Mouse (Mus musculus) C2C12 (cell line): ENCODE measurements around the gene Pds5a. TPM values are rescaled to one million over a fixed set of nuclear protein-coding genes. Genes with fewer than 3 reads are reported as not detected.
"Not testable (repeated sequence)": the region's sequence is repeated elsewhere in the genome, so short reads cannot be mapped to it uniquely, and the experiment has no call there.

ENCODE experiments used
- H3K27me3 ChIP-seq: one replicate; pipeline ENCODE4 v1.6.1; 2011; ENCODE audit not compliant: control insufficient read depth, insufficient read depth, insufficient read length
- H3K36me3 ChIP-seq: one replicate; pipeline ENCODE4 v1.6.1; 2011; ENCODE audit not compliant: control insufficient read depth, insufficient read depth
- H3K4me3 ChIP-seq: one replicate; pipeline ENCODE4 v1.5.1; 2011; ENCODE audit warnings: mild to moderate bottlenecking, control low read depth; ENCODE audit not compliant: poor library complexity, insufficient read depth, severe bottlenecking
- H3K79me2 ChIP-seq: one replicate; pipeline ENCODE4 v1.6.1; 2011; ENCODE audit not compliant: control insufficient read depth, insufficient read depth
- H3K79me3 ChIP-seq: one replicate; pipeline ENCODE4 v1.6.1; 2011; ENCODE audit warnings: low read depth, control low read depth
- H3ac ChIP-seq: one replicate; pipeline ENCODE3; 2011; ENCODE audit warnings: low read depth; ENCODE audit not compliant: control insufficient read depth, insufficient read length
- CEBPB ChIP-seq: IDR thresholded peaks from one replicate; pipeline ENCODE4 v1.6.1; 2011; ENCODE audit warnings: low read depth, mild to moderate bottlenecking, control low read depth, moderate library complexity
- CTCF ChIP-seq: IDR thresholded peaks from one replicate; pipeline ENCODE4 v1.5.1; 2011; ENCODE audit not compliant: control insufficient read depth, insufficient read depth, insufficient read length
- FOSL1 ChIP-seq: IDR thresholded peaks from one replicate; pipeline ENCODE4 v1.8.0; 2011; ENCODE audit warnings: mild to moderate bottlenecking, low read length; ENCODE audit not compliant: poor library complexity, insufficient read depth, severe bottlenecking
- MAX ChIP-seq: IDR thresholded peaks from one replicate; pipeline ENCODE4 v1.6.1; 2011; ENCODE audit warnings: mild to moderate bottlenecking, control low read depth
- MYOD1 ChIP-seq: IDR thresholded peaks from one replicate; pipeline ENCODE4 v1.6.1; 2011; ENCODE audit warnings: low read depth; ENCODE audit not compliant: control insufficient read depth, insufficient read length
- MYOG ChIP-seq: IDR thresholded peaks from one replicate; pipeline ENCODE4 v1.6.1; 2011; ENCODE audit not compliant: control insufficient read depth, insufficient read length; ENCODE audit errors: extremely low read depth
- USF1 ChIP-seq: IDR thresholded peaks from one replicate; pipeline ENCODE4 v1.6.1; 2011; ENCODE audit warnings: low read depth, mild to moderate bottlenecking, control low read depth, moderate library complexity
- polyA plus RNA-seq: library from polyadenylated mRNA; unstranded; fragments of >200 nt; fragmentation: generic; extraction: Trizol; gene quantifications from one replicate; pipeline ENCODE4 v1.2.1, GENCODE M21; 2012; ENCODE audit warnings: missing spikeins

The Pds5a gene
- polyA plus RNA-seq, 1 experiment: 20.3 TPM

DNA sequence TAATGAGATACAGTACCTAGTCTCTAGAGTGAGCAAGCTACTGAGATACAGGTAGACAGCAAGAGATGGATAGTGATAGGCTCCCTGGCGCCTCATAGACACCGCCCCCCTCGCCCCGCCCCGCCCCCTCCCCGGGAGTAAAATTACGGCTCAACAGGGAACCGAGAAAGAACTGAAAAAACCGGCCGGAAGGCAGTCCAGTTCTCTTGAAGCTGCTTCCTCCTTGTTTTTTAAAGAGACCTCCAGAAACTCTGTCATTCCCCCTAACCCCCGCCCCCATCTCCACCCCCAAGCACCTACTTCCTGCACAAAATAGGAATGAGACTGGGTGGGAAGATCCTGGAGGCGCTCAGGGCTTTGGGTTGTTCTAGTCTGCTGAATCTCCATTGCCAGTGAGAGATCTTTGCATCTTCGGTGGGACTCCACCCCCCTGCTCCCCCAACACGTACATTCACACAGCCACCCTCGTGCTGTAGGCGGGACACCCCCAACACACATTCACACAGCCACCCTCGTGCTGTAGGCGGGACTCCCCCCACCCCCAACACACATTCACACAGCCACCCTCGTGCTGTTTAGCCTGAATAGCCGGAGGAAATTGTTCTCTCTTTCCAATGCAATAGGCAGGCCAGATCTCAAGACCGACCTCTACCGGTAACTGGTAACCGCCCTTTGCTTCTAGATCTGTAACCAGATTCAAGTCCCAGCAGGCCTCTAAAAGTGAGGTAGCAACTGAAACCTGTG is 26.4 kb upstream of the Pds5a start:
- no peaks in the 10 kb centered on the region for H3K79me2 ChIP-seq
- H3K27me3 ChIP-seq: no peaks in the 10 kb centered on the region
- no peak overlapping the region for H3K4me3 ChIP-seq
- H3ac ChIP-seq: no peak overlapping the region
- TF ChIP-seq CEBPB: no peak
- TF ChIP-seq FOSL1: no peak
- no peak for TF ChIP-seq USF1
- TF ChIP-seq MYOG: no peak
- TF ChIP-seq CTCF: no peak
- TF ChIP-seq MYOD1: no peak
- TF ChIP-seq MAX: no peak
- H3K36me3 ChIP-seq: no peaks in the 10 kb centered on the region
- H3K79me3 ChIP-seq: no peaks in the 10 kb centered on the region

DNA sequence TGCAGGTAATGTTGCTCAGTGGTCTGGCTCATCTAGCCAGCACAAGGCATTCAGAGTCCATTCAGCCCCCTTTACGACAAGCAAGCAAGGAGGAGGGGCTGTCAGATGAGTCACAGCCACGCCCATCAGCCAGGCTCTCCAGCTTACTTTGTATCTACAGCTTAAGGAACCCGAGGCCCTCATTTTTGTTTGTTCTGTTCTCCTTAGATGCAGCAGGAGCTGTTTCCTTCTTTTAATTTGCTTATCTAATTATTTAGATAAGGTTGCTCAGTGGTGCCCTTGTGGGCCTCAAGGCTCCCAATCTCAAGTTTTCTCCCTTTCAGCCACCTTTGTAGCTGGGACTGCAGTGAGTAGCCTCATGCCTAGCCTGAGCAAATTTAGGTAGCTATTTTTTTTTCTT is 20.3 kb upstream of the Pds5a start:
- Histone ChIP-seq H3K79me2 (no peaks in the 10 kb centered on the region), H3K79me3 (no peaks in the 10 kb centered on the region), H3ac (no peak overlapping the region), H3K4me3 (no peak overlapping the region), H3K27me3 (no peaks in the 10 kb centered on the region), H3K36me3 (no peaks in the 10 kb centered on the region)
- TF ChIP-seq FOSL1 (no peak), CTCF (no peak), MAX (no peak), MYOD1 (no peak), CEBPB (no peak), USF1 (no peak), MYOG (no peak)

DNA sequence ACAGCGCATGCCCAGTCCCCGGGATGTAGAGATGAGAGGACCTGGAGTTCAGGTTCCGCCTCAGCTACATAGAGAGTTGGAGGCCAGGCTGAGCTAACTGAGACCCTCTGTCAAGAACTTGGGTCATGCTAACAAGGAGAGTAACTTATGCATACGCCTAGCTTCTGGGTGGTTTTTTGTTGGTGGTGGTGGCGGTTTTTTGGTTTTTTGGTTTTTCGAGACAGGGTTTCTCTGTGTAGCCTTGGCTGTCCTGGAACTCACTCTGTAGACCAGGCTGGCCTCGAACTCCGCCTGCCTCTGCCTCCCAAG is 19.8 kb upstream of the Pds5a start:
- not testable (repeated sequence) for H3K79me3 ChIP-seq, H3K27me3 ChIP-seq, H3ac ChIP-seq, H3K4me3 ChIP-seq, H3K79me2 ChIP-seq, H3K36me3 ChIP-seq

DNA sequence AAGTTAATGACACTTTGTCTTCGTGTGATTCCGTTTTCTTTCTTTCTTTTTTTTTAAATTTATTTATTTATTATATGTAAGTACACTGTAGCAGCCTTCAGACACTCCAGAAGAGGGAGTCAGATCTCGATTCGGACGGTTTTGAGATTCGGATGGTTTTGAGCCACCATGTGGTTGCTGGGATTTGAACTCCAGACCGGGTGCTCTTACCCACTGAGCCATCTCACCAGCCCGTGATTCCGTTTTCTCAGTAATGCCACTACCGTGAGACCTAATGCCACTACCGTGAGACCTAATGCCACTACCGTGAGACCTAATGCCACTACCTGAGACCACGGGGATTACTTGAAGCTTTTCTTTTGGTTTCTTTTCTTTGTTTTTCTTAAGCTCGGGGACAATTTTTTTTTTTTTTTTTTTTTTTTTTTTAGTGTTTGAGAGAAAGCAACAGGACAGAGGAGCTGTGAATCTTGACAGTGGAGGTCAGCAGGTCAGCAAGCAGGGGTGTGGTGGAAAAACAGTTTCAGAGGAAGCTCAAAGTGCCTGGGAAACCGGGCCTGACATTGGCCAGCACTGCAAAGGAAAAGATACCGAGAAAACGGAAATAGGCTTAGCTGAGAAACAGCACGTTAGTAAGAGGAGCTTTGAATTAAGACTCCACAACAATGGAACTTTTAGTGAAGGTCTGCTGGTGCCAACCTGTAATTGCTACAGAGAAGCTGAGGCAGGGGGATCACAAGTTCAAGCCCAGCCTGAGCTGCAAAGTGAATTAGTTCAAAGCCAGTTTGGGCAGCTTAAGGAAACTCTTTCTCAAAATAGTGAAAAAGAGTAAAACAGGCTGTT is 19.2 kb upstream of the Pds5a start:
- no peak for TF ChIP-seq FOSL1
- no peak for TF ChIP-seq MYOG
- no peak for TF ChIP-seq MAX
- TF ChIP-seq USF1: no peak
- TF ChIP-seq CEBPB: no peak
- no peak for TF ChIP-seq CTCF
- no peak for TF ChIP-seq MYOD1
- no peaks in the 10 kb centered on the region for H3K79me2 ChIP-seq
- no peak overlapping the region for H3ac ChIP-seq
- no peaks in the 10 kb centered on the region for H3K79me3 ChIP-seq
- H3K4me3 ChIP-seq: no peak overlapping the region
- no peaks in the 10 kb centered on the region for H3K36me3 ChIP-seq
- H3K27me3 ChIP-seq: no peaks in the 10 kb centered on the region

DNA sequence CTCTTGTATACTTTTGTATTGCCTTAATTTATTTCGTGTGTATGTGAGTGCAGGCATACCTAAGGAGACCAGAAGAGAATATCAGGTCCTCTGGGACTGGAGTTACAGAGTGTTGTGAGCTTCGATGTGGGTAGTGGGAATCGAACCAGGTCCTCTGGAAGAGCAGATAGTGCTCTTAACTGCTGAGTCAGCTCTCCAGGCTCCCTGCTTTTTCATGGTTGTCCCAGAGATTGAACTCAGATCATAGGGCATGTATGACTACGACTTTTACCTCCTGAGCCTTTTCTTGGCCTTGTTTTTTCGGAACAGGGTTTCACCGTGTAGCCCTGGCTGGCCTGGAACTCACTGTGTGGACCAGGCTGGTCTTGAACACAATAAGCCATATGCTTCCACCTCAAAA is 17.0 kb upstream of the Pds5a start:
- Histone ChIP-seq H3K79me2 (no peaks in the 10 kb centered on the region), H3K4me3 (no peak overlapping the region), H3K27me3 (no peaks in the 10 kb centered on the region), H3K36me3 (no peaks in the 10 kb centered on the region), H3ac (no peak overlapping the region), H3K79me3 (no peaks in the 10 kb centered on the region)
- no peak for TF ChIP-seq USF1
- no peak for TF ChIP-seq MAX
- no peak for TF ChIP-seq CEBPB
- TF ChIP-seq MYOD1: no peak
- no peak for TF ChIP-seq FOSL1
- no peak for TF ChIP-seq CTCF
- no peak for TF ChIP-seq MYOG

DNA sequence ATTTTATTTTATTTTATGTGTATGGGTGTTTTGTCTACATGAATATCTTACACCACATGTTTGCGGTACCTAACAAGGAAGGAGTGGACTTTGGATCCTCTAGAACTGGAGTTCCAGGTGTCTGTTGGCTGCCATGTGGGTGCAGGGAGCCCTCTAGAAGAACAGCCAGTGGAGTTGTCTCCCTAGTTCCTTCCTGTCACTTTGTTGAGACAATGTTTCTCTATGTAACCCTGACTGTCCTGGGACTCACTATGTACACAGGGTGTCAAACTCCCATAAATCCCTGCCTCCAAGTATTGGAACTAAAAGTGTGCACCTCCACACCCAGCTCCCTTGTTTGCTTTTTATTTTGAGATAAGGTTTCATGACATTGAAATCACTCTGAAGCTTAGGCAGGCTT is 13.4 kb upstream of the Pds5a start:
- H3K4me3 ChIP-seq: no peak overlapping the region
- TF ChIP-seq MYOG (no peak), USF1 (no peak), FOSL1 (no peak), CTCF (no peak)
- no peaks in the 10 kb centered on the region for H3K27me3 ChIP-seq
- no peaks in the 10 kb centered on the region for H3K79me2 ChIP-seq
- no peak overlapping the region for H3ac ChIP-seq
- no peaks in the 10 kb centered on the region for H3K79me3 ChIP-seq
- no peaks in the 10 kb centered on the region for H3K36me3 ChIP-seq
